Mouse (Mus musculus): ENCODE results near the gene Psors1c2. TPM values are rescaled to one million over a fixed set of nuclear protein-coding genes. Genes with fewer than 3 reads are reported as not detected.

The Psors1c2 gene
- total and polyA plus RNA-seq, 2 experiments from 2014 or later = 0.14 TPM; not detected in 1

DNA sequence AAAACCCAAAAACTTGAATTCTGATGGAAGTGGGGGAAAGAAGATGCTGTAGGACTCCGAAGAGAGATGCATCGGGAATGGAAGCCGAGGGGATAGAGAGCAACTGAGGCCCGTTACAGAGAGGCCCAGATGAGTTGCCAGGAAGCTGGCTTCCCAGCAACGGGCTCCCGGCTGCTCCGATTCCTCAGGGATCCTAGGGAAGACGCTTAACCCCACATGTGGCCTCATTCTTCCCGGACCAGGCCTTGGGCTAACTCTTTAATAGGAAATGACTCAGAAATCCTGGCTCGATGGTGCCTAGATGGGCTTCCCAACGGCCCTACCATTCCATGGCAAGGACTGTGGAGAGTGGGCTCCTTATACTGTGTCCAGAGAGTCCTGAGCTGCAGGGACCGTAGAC, 15.5 kb upstream of the Psors1c2 start:
- no peaks in the 10 kb centered on the region for H3K27me3 ChIP-seq (ENCODE audit: control insufficient read depth, insufficient read depth, low read length)
- ATAC-seq (ENCODE audit: insufficient read depth, low read depth) (no peak), DNase-seq (ENCODE audit: low spot score) (no peak)
- H3K27ac ChIP-seq (ENCODE audit: low read depth) = peak overlapping the region; percentile 52
- TF ChIP-seq CTCF (IDR thresholded peaks at IDR 0.05; ENCODE audit: low read depth) (no peak), EP300 (IDR thresholded peaks at IDR 0.05; ENCODE audit: low read depth) (no peak)
- H3K36me3 ChIP-seq (replicated peaks; ENCODE audit: control insufficient read depth, insufficient read depth, low read length) = peaks cover 12% of the 10 kb centered on the region; the same call in 1 of the 2 replicates
- no peaks in the 10 kb centered on the region for H3K9me3 ChIP-seq (replicated peaks; ENCODE audit: control insufficient read depth, low read length)
- H3K4me2 ChIP-seq (ENCODE audit: low read depth, low read length) = peak overlapping the region; percentile 84
- H3K9ac ChIP-seq (replicated peaks; ENCODE audit: low read depth, low read length) = peak overlapping the region; percentile 46
- 7% methylated on average over 12 of the region's 12 CpGs for WGBS
- H3K4me1 ChIP-seq (ENCODE audit: control insufficient read depth, insufficient read depth) = peaks cover 21% of the 10 kb centered on the region
- H3K4me3 ChIP-seq (ENCODE audit: low read depth, low read length) = peak overlapping the region; percentile 64

- H3K9me3 ChIP-seq (replicated peaks; ENCODE audit: control insufficient read depth, low read length) = no peaks in the 10 kb centered on the region
- H3K27me3 ChIP-seq (ENCODE audit: control insufficient read depth, insufficient read depth, low read length) = no peaks in the 10 kb centered on the region
- TF ChIP-seq EP300 (IDR thresholded peaks at IDR 0.05; ENCODE audit: low read depth) = no peak
- TF ChIP-seq CTCF (IDR thresholded peaks at IDR 0.05; ENCODE audit: low read depth) = no peak
- H3K27ac ChIP-seq (ENCODE audit: low read depth) = no peak overlapping the region
- WGBS = 92% methylated on average over 9 of the region's 9 CpGs
- DNase-seq (ENCODE audit: low spot score) = no peak
- no peaks in the 10 kb centered on the region for H3K4me1 ChIP-seq (ENCODE audit: control insufficient read depth, insufficient read depth)
- no peak for ATAC-seq (ENCODE audit: insufficient read depth, low read depth)
- no peak overlapping the region for H3K9ac ChIP-seq (replicated peaks; ENCODE audit: low read depth, low read length)
- no peak overlapping the region for H3K4me3 ChIP-seq (ENCODE audit: low read depth, low read length)
- no peak overlapping the region for H3K4me2 ChIP-seq (ENCODE audit: low read depth, low read length)
- H3K36me3 ChIP-seq (replicated peaks; ENCODE audit: control insufficient read depth, insufficient read depth, low read length) = peaks cover 51% of the 10 kb centered on the region
These were observed 8.6 kb upstream of the Psors1c2 start for GRCm38 (mm10) chr17:35524354-35524753.

DNA sequence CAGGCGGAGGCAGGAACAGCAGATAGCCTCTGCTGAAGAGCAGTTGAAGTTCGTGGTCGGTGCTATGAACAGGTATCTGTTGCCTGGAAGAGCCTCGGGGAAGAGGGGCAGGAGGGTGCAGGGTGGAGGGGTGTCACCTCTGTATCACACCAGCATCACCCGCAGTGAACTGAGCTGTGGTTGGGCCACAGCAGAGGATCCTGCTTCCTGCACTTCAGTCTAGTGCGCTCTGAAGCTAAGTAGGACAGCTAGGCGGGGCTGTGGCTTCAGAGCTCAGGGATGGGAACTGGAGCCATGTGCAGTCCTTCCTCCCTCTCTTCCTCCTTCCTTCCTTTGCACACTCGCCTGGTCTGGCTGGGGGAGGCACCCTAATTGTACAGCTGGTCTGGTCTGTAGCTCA, 6.4 kb upstream of the Psors1c2 start:
- DNase-seq (ENCODE audit: low spot score) (no peak), ATAC-seq (ENCODE audit: insufficient read depth, low read depth) (no peak)
- Histone ChIP-seq H3K4me1 (ENCODE audit: control insufficient read depth, insufficient read depth) (no peaks in the 10 kb centered on the region), H3K36me3 (replicated peaks; ENCODE audit: control insufficient read depth, insufficient read depth, low read length) (peaks cover 46% of the 10 kb centered on the region), H3K4me3 (ENCODE audit: low read depth, low read length) (no peak overlapping the region), H3K27ac (ENCODE audit: low read depth) (no peak overlapping the region), H3K27me3 (ENCODE audit: control insufficient read depth, insufficient read depth, low read length) (no peaks in the 10 kb centered on the region), H3K9me3 (replicated peaks; ENCODE audit: control insufficient read depth, low read length) (no peaks in the 10 kb centered on the region), H3K9ac (replicated peaks; ENCODE audit: low read depth, low read length) (no peak overlapping the region), H3K4me2 (ENCODE audit: low read depth, low read length) (no peak overlapping the region)
- 60% methylated on average over 8 of the region's 8 CpGs for WGBS
- TF ChIP-seq EP300 (IDR thresholded peaks at IDR 0.05; ENCODE audit: low read depth) (no peak), CTCF (IDR thresholded peaks at IDR 0.05; ENCODE audit: low read depth) (no peak)

GRCm38 (mm10) chr17:35532360-35532759, 641 bp upstream of the Psors1c2 start:
- Histone ChIP-seq H3K4me1 (ENCODE audit: control insufficient read depth, insufficient read depth) (no peaks in the 10 kb centered on the region), H3K27ac (ENCODE audit: low read depth) (no peak overlapping the region), H3K27me3 (ENCODE audit: control insufficient read depth, insufficient read depth, low read length) (no peaks in the 10 kb centered on the region), H3K36me3 (replicated peaks; ENCODE audit: control insufficient read depth, insufficient read depth, low read length) (0 out of 2 replicates have a peak, but pooled peaks cover 18% of the 10 kb centered on the region), H3K9ac (replicated peaks; ENCODE audit: low read depth, low read length) (no peak overlapping the region), H3K4me2 (ENCODE audit: low read depth, low read length) (no peak overlapping the region), H3K4me3 (ENCODE audit: low read depth, low read length) (no peak overlapping the region), H3K9me3 (replicated peaks; ENCODE audit: control insufficient read depth, low read length) (no peaks in the 10 kb centered on the region)
- ATAC-seq (ENCODE audit: insufficient read depth, low read depth) (no peak), DNase-seq (ENCODE audit: low spot score) (no peak)
- TF ChIP-seq EP300 (IDR thresholded peaks at IDR 0.05; ENCODE audit: low read depth) (no peak), CTCF (IDR thresholded peaks at IDR 0.05; ENCODE audit: low read depth) (no peak)
- WGBS = 3% methylated on average over 3 of the region's 3 CpGs

GRCm38 (mm10) chr17:35534343-35534742, 1.3 kb downstream of the Psors1c2 start:
- Histone ChIP-seq H3K4me2 (ENCODE audit: low read depth, low read length) (no peak overlapping the region), H3K4me1 (ENCODE audit: control insufficient read depth, insufficient read depth) (no peaks in the 10 kb centered on the region), H3K9ac (replicated peaks; ENCODE audit: low read depth, low read length) (no peak overlapping the region), H3K36me3 (replicated peaks; ENCODE audit: control insufficient read depth, insufficient read depth, low read length) (0 out of 2 replicates have a peak, but pooled peaks cover 4% of the 10 kb centered on the region), H3K4me3 (ENCODE audit: low read depth, low read length) (no peak overlapping the region), H3K27ac (ENCODE audit: low read depth) (no peak overlapping the region), H3K27me3 (ENCODE audit: control insufficient read depth, insufficient read depth, low read length) (no peaks in the 10 kb centered on the region), H3K9me3 (replicated peaks; ENCODE audit: control insufficient read depth, low read length) (no peaks in the 10 kb centered on the region)
- TF ChIP-seq EP300 (IDR thresholded peaks at IDR 0.05; ENCODE audit: low read depth) = no peak
- TF ChIP-seq CTCF (IDR thresholded peaks at IDR 0.05; ENCODE audit: low read depth) = peak; percentile 96
- DNase-seq (ENCODE audit: low spot score) (peak; percentile 55), ATAC-seq (ENCODE audit: insufficient read depth, low read depth) (peak; percentile 68; the same call in 1 of the 2 replicates)
- 7% methylated on average over 6 of the region's 6 CpGs for WGBS

- TF ChIP-seq CTCF (IDR thresholded peaks at IDR 0.05; ENCODE audit: low read depth) = no peak
- no peak for TF ChIP-seq EP300 (IDR thresholded peaks at IDR 0.05; ENCODE audit: low read depth)
- Histone ChIP-seq H3K36me3 (replicated peaks; ENCODE audit: control insufficient read depth, insufficient read depth, low read length) (no peaks in the 10 kb centered on the region), H3K27me3 (ENCODE audit: control insufficient read depth, insufficient read depth, low read length) (no peaks in the 10 kb centered on the region), H3K27ac (ENCODE audit: low read depth) (no peak overlapping the region), H3K4me1 (ENCODE audit: control insufficient read depth, insufficient read depth) (no peaks in the 10 kb centered on the region), H3K4me2 (ENCODE audit: low read depth, low read length) (no peak overlapping the region), H3K4me3 (ENCODE audit: low read depth, low read length) (no peak overlapping the region), H3K9ac (replicated peaks; ENCODE audit: low read depth, low read length) (no peak overlapping the region), H3K9me3 (replicated peaks; ENCODE audit: control insufficient read depth, low read length) (no peaks in the 10 kb centered on the region)
- 74% methylated on average over 4 of the region's 4 CpGs for WGBS
- ATAC-seq (ENCODE audit: insufficient read depth, low read depth) (no peak), DNase-seq (ENCODE audit: low spot score) (no peak)
These were observed 4.4 kb downstream of the Psors1c2 start for GRCm38 (mm10) chr17:35537421-35537820.
